Mouse (Mus musculus) testis, adult 2 months (tissue): ENCODE results near the gene Wdr4.

Source experiments
- CTCF ChIP-seq: fragments of 200-500 bp; IDR thresholded peaks from 2 replicates; pipeline ENCODE4 v1.5.1; 2012; ENCODE audit warnings: low read depth, mild to moderate bottlenecking, inconsistent platforms, low read length, moderate library complexity; ENCODE audit not compliant: control insufficient read depth, insufficient read depth, insufficient replicate concordance
- POLR2A ChIP-seq: fragments of 200-500 bp; IDR thresholded peaks from 2 replicates; pipeline ENCODE4 v1.6.1; 2012; ENCODE audit warnings: low read depth, mild to moderate bottlenecking, inconsistent platforms, low read length, moderate library complexity; ENCODE audit not compliant: control insufficient read depth

DNA sequence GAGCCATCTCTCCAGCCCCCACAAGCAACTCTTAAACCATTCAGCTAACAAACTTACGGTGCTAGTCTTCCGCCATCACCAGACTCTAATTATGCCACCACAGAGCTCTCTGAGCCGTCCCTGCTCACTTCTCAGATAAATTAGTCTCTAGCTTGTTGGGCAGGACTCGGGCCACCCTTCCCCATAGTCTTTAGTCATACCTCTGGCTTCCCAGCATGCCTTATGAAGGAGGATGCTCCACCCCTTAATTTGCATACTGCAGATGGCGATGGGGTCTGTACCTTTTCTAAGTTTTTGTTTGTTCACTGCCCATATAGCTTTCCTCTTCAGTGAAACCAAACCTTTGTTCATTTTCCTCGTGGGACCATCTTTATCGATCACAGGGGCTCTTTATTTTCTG, 41.2 kb downstream of the Wdr4 start:
- TF ChIP-seq POLR2A, result no peak
- TF ChIP-seq CTCF, result no peak
